Mouse (Mus musculus) lung, postnatal 25 days (tissue): Measurements from ENCODE around the gene Specc1l.
"Not testable (repeated sequence)": the region's sequence is repeated elsewhere in the genome, so short reads cannot be mapped to it uniquely, and the experiment has no call there.

Experiments used
- DNase-seq: peaks from one replicate; pipeline ENCODE4 v3.0.0; 2022; ENCODE audit warnings: low spot score

Gene Specc1l

GRCm38 (mm10) chr10:75282648-75283047, 70.8 kb downstream of the Specc1l start:
- DNase-seq: peak; percentile 54

GRCm38 (mm10) chr10:75283821-75284220, 71.9 kb downstream of the Specc1l start:
- DNase-seq: no peak

- no peak for DNase-seq
Observed at GRCm38 (mm10) chr10:75288579-75288978, 76.7 kb downstream of the Specc1l start.

GRCm38 (mm10) chr10:75289392-75289791, 77.5 kb downstream of the Specc1l start:
- no peak for DNase-seq

GRCm38 (mm10) chr10:75290650-75291049, 78.8 kb downstream of the Specc1l start:
- no peak for DNase-seq

- no peak for DNase-seq
Observed at GRCm38 (mm10) chr10:75291338-75291737, 79.5 kb downstream of the Specc1l start.

- DNase-seq: not testable (repeated sequence)
Observed at GRCm38 (mm10) chr10:75292206-75292605, 80.3 kb downstream of the Specc1l start.

GRCm38 (mm10) chr10:75293288-75293687, 81.4 kb downstream of the Specc1l start:
- no peak for DNase-seq

- DNase-seq: no peak
Observed at GRCm38 (mm10) chr10:75294362-75294761, 82.5 kb downstream of the Specc1l start.

GRCm38 (mm10) chr10:75294926-75295325, 83.1 kb downstream of the Specc1l start:
- DNase-seq: no peak

- DNase-seq: no peak
Observed at GRCm38 (mm10) chr10:75298608-75299007, 86.7 kb downstream of the Specc1l start.

- peak; percentile 67 for DNase-seq
Observed at GRCm38 (mm10) chr10:75299785-75300418, 88.0 kb downstream of the Specc1l start.

- no peak for DNase-seq
Observed at GRCm38 (mm10) chr10:75301195-75301806, 89.4 kb downstream of the Specc1l start.

- no peak for DNase-seq
Observed at GRCm38 (mm10) chr10:75301937-75302336, 90.1 kb downstream of the Specc1l start.

- DNase-seq: no peak
Observed at GRCm38 (mm10) chr10:75302536-75302935, 90.7 kb downstream of the Specc1l start.

- no peak for DNase-seq
Observed at GRCm38 (mm10) chr10:75303324-75304048, 91.6 kb downstream of the Specc1l start.

- DNase-seq: no peak
Observed at GRCm38 (mm10) chr10:75304049-75304405, 92.2 kb downstream of the Specc1l start.

GRCm38 (mm10) chr10:75304413-75304812, 92.5 kb downstream of the Specc1l start:
- no peak for DNase-seq

- no peak for DNase-seq
Observed at GRCm38 (mm10) chr10:75307130-75307529, 95.3 kb downstream of the Specc1l start.

- no peak for DNase-seq
Observed at GRCm38 (mm10) chr10:75312361-75312760, 100.5 kb downstream of the Specc1l start.

- no peak for DNase-seq
Observed at GRCm38 (mm10) chr10:75314190-75314980, 102.5 kb downstream of the Specc1l start.

- no peak for DNase-seq
Observed at GRCm38 (mm10) chr10:75315756-75316155, 103.9 kb downstream of the Specc1l start.
